Mouse (Mus musculus): ENCODE measurements around the gene Gm17728. TPM values are rescaled to one million over a fixed set of nuclear protein-coding genes. Genes with fewer than 3 reads are reported as not detected.
"Not testable (repeated sequence)": the region's sequence is repeated elsewhere in the genome, so short reads cannot be mapped to it uniquely, and the experiment has no call there.

Gene Gm17728
- polyA plus RNA-seq (2012; rRNA removed) = not detected in 2 replicates

DNA sequence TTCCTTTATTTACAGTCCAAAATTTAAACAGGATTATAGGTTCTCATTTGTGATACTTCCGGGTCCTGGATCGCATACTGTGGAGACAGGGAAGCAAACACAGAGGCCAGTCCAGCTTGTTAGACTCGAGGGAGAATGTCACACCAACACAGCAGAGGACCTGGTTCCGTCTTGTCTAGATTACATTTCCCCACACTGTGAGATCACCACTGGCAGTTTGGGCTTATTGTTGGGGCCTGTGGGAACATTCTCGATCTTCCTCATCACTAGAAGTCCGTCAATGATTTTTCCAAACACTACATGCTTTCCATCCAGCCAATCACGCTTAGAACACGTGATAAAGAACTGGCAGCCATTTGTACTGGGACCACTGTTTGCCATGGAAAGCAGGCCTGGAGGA, at the start of gene Gm17728:
Gm17728 (plus strand) TSS at position 301 of the 400 bp plus-strand sequence.
- 84% methylated on average over 8 of the region's 8 CpGs for WGBS
- not testable (repeated sequence) for DNase-seq (ENCODE audit: low read depth, low spot score)

DNA sequence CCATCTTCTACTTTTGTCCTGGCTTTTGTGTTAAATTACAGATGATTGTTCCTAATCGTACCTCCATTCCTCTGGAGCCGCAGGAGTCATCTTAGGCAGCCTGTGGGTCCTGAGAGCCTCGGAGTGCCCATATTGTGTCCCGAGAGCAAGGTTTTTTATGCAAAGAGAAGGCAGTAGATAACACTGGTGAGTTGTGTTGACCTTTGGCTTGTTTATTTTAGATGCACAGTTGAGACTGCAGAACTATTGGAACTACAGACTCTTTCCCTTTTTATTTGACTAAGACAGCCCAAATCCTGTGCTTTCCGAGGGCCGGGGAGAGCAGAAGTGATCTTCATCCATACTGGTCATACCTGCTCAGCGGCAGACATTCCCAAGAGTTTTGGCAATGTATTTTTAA, 24.4 kb upstream of the Gm17728 start:
- DNase-seq (ENCODE audit: low read depth, low spot score) = no peak
- 58% methylated on average over 7 of the region's 7 CpGs for WGBS

DNA sequence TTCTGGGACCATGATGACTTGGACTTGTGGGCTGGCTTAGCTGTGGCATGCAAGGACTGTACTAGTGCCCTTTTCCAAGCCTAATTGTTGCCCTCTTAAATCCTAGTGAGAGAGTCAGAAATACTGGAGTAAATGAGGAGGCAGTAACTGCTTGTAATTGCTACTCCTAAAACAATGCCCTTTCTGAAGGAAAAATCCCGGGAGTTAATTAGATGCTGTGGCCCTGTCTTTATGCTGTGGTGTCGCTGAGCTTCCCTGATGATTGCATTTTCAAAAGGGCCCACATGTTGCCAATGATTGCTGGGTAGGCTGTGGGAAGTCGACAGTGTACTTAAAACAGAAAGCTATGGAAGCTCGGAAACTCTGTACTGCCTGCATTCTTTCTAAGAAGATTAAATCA, 23.3 kb upstream of the Gm17728 start:
- WGBS = 47% methylated on average over 4 of the region's 4 CpGs
- no peak for DNase-seq (ENCODE audit: low read depth, low spot score)

DNA sequence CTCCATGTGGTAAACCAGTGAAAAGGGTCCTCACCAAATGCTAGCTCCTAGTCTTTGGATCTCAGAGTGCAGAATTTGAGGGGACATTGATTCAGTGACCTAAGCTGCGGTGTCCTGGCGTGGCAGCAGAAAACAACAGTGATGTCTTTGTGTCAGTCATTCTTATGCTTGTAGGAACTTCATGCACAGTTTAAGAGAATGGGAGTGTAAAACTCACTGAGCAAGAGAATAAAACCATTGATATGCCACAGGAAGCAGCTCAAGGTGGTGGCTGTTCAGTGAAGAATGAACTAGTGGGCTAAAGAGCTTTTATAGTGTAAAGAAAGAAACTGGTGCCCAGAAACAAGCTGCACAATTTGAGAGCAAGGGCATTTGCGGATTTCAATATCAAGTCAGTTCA, 17.9 kb upstream of the Gm17728 start:
- no peak for DNase-seq (ENCODE audit: low read depth, low spot score)
- 85% methylated on average over 3 of the region's 3 CpGs for WGBS

DNA sequence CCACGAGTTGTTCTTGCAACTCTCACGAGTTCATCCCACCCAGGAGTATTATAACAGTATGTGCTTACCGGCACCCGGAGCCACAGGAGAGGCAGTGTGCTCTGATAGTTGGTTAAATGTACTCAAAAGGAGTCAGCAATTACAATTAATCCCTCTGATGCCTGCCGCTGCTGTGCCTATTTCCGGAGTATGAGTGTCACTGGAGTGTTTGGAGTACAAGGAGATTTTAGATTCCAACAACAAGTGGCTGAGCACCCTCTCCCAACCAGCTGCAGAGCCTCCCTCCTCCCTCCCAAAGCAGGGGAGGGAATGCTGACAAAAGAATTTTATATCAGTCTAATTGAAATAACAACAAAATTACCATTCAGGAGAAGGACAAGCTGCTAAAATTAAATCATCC, 14.2 kb upstream of the Gm17728 start:
- DNase-seq (ENCODE audit: low read depth, low spot score) = no peak
- 61% methylated on average over 6 of the region's 6 CpGs for WGBS

DNA sequence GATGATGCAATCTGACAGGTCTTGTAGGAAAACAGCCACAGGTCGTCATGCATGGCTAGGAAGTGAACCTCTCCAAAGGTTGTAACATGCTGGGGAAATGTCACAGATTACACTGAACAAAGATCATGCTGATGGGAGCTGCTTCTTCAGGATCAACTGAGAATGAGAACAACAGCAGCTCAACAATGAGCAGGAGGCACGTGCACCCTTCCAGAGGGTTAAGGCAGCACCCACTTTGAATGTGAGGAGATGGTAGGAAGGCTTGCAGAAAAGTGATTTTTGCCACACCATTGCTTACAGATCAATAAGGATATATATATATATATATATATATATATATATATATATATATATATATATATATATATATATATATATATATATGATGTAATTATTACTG, 2.8 kb upstream of the Gm17728 start:
- 71% methylated on average over 2 of the region's 2 CpGs for WGBS
- no peak for DNase-seq (ENCODE audit: low read depth, low spot score)

DNA sequence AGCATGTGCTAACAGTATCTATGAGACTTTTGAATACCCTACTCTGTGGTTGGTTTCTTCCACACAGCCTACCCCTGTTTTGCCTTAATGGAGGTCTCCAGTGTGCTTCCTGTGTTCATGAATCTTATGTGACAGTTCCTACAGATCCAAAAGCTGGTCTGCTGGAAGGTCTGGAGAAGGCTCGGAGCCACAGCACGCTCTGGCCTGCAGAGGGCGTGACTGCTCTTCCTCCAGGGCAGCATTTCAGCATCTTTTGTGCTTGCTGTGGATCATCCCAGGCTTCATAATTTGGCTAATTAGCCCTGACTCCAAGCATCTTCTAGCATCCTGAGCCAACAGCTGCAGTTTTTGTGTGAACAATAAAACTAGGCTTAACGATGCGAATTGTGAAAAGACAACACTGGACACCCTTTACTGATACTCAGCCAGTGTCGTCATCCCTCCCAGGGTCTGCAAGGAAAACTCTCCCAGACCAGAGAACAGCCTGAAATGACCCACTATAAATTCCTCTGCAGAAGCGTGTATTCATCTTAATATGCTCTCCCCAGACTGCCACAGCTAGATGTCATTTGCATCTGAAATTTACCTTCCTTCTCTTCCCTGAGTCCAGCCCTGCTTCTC, 6.6 kb downstream of the Gm17728 start:
- WGBS = 37% methylated on average over 7 of the region's 7 CpGs
- DNase-seq (ENCODE audit: low read depth, low spot score) = no peak

DNA sequence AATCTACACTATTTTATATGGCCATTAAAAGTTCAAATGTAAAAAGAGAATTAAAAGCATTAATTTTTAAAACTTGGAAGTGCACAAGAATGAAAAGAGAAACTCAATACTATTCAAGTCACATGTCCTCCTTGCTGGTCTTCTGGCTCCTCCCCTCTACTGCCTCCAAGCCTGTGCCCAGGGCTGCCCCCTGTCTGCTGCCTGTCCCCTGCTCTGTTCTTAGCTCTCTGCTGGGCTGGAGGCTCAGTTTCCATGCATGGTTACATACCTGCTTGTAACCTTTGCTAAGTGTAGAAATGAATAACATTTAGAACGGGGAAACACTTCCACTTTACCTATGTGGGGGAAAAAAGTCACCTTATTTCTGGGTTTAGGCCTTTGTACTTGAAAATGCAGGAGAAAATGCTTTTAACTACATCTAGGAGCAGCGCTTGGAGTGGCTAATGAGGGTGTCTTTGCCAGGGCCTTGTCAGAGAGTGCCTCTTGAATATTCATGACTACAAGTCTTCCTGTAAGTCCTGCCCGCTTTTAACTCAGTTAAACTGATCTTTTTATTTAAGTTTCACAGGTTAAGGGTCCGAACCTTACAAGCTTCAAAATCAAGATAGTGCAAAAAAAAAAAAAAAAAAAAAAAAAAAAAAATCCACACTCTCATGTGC, 18.3 kb downstream of the Gm17728 start:
- DNase-seq (ENCODE audit: low read depth, low spot score) = no peak
- WGBS = 67% methylated on average over 4 of the region's 4 CpGs

DNA sequence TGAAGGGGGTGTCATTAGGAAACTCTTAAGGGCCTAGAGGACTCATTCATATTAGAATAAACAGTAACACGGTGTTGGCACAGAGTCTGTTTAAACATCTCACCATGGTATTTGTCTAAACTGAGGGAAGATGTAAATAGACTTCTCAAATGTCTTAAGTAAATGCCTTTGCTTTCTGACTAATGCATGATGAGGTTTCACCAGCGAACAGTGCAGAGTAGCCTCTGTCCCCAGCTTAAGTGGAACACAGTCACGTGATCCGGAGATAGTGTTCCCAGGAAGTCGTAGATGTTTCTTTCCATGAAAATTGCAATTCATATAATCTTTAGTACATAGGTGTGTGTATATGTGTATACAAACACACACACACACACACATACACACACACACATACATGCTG, 34.5 kb downstream of the Gm17728 start:
- 56% methylated on average over 5 of the region's 5 CpGs for WGBS
- no peak for DNase-seq (ENCODE audit: low read depth, low spot score)

DNA sequence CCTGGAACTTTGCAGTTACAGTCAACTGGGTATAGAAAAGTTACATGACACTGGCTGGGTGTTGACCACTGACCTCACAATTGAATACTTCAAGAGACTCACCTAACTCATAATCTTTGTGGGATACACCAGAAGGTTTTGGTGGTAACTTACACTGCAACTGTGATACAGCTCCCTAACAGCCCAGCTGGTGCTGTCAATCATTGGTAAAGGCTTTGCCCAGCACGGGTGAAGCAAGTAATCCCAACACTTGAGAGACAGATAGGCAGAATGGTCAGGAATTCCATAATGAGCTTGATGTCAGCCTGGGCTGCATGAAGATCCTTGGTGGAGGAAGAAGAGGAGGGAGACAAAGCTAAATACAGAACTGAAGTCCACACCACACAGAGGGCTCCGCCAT, 39.0 kb downstream of the Gm17728 start:
- 75% methylated on average over 2 of the region's 2 CpGs for WGBS
- DNase-seq (ENCODE audit: low read depth, low spot score) = no peak

Other genes with a start within 250 kb of the Gm17728 start
- not detected in 2 replicates for gene Pabpc6, start 247.7 kb downstream of the Gm17728 start, polyA plus RNA-seq (2012; rRNA removed)

All from large intestine, adult 2 months (tissue).